Mouse (Mus musculus) heart, adult 11 months (tissue): ENCODE data around the gene Olfr129.
A peak's percentile ranks its signal among the peaks of the same experiment; 100 is the strongest.

Experiments
- DNase-seq: peaks from one replicate; pipeline ENCODE4 v3.0.0; 2022

The Olfr129 gene

DNA sequence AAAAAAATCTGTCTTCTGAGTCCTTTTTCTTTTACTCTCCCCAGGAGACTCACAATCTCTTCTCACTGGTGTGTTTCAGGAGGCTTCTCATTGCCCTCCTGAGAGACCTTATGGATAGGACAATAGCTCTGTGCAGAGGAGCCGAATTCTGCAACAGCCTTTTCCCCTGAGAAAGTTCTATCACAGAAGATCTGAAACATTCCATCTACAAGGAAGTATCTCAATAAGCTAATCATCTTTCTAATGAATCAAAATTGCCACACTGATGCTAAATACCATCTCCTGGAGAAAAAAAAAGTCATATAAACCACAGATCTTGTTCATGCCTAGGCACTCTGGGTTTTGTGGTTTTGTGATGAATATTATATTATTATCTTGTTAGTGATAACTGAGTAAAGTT lies at the start of gene Olfr129:
Gene Olfr129, minus strand, starts transcription at position 101 of the 400 bp plus-strand sequence.
- DNase-seq, result no peak

DNA sequence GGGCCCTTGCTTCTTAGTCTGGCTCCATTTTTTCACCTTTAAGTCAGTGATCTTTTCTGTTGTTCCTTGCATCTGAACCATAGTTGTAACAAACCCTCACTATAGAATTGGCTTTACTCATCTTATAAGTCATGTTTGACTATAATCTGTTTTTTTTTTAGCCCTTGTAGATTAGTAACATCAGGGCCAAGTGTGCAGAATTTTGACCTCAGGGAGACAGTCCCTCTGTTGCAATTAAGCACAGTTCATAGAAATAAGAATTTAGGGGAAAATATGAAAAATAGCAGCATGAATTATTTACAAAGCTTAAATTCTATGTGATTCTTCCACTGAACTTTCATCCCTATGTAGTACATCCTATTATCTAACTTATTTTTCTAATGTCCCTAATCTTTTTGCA lies 28.7 kb upstream of the Olfr129 start, which contains the start of gene Olfr131:
Gene Olfr131, minus strand, starts transcription at position 101 of the 400 bp plus-strand sequence.
- no peak for DNase-seq

DNA sequence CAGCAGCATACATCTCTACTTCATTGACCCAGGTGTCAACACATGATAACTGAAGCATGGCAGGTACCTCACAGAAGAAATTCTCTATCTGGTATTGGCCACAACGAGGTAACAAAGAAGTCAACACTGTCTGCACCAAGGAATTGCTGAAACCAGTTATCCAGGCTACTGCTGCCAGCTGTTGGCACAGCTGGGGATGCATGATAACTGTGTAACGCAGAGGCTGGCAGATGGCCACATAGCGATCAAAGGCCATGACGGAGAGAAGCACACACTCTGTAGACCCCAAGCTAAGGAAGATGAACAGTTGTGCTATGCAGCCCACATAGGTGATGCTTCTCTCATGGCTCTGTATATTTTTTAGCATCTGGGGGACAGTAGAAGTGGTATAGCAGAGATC lies 22.5 kb upstream of the Olfr129 start:
- peak; percentile 53 for DNase-seq

DNA sequence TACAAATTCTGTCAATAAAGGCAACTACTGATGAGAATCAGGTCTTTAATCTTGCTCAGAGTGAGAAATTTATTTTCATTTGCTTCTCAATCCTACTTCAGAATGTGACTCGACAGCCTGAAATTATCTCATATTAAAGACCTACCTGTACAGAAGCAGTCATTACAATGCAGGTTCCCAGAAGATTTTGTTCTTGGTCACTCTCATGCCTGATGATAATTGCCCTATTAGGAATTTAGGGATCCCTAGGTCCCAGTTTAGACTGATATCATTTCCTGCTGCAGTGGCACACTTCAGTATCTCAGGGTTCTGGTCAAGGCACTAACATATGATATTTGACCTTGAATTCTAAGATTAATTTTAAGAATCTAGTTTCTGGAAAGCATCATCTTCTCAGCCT lies 3.7 kb upstream of the Olfr129 start, which contains the start of gene Olfr130:
Gene Olfr130, plus strand, starts transcription at position 301 of the 400 bp plus-strand sequence.
- no peak for DNase-seq

DNA sequence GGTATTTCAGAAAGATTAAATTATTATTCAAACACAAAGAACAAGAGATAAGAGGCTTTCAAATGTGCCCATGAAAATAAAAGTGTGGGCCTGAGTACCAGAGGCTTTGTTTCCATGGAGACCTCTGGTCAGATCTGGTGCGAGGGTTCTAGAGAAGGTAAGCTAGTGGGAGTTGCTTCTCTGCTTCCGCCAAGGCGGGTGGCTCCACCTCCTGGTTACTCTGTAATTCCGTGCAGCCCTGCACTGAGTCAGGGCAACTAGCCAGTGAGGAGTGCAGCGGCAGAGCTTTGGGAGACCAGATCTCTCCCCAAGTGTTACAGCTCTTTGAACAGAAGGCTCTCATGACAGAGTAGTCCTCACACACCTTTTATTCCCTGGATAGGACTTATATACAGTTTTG lies 33.6 kb downstream of the Olfr129 start:
- DNase-seq, result peak; percentile 44

DNA sequence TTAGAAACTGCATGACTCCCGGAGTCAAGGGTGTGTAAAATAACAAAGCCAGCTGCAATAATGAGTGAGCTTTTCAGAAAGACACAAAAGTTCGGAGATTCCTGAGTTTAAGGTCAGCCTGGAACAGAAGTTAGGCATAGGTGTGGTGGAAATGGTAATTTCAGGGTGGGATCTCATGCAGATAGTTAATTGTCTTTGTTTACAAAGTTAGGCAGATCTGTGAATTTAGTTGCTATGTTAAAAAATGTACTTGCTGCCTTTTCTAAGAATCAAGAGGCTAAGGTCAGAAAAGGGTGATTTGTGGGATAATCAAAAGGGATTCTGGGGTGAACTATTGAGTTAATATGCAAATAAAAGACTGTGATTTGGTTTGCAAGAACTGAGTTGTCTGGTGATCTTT lies 43.5 kb downstream of the Olfr129 start:
- no peak for DNase-seq

DNA sequence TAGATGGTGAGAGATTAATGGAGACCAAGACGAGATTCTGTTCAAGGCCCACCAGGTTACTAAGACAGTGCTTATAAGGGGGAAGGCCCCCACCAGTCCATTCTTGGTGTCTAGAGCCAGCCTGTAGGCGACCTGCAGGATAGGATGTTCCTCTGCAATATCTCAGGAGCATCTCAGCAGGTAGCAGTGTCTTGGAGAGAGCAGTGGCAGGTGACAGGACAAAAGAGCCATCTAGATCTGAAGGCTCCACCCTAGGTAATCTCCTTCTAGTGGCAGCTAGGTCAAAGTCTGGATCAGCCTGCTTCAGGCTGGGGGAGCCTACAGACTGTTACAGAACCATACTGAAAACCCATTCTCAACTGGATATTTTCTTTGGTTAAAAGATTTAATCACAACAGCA lies 54.9 kb downstream of the Olfr129 start:
- DNase-seq, result no peak
